Mouse (Mus musculus): Measurements from ENCODE around the gene Gfer. TPM values are rescaled to one million over a fixed set of nuclear protein-coding genes. Genes with fewer than 3 reads are reported as not detected.

Gene Gfer
- 10 to 100 TPM; 23.3 to 25.6 TPM for total RNA-seq (2021)

- peak; percentile 93 for DNase-seq
Measured at GRCm38 (mm10) chr17:24696011-24696697, at the start of gene Gfer, which contains the start of gene Noxo1. TSS of gene Gfer (minus strand) at chr17:24696156. TSS of gene Noxo1 (plus strand) at chr17:24696234.

GRCm38 (mm10) chr17:24744381-24744780 is 48.4 kb upstream of the Gfer start:
- no peak for DNase-seq

- no peak for DNase-seq
Measured at GRCm38 (mm10) chr17:24743896-24744295, 47.9 kb upstream of the Gfer start.

- no peak for DNase-seq
Measured at GRCm38 (mm10) chr17:24742307-24742706, 46.4 kb upstream of the Gfer start.

GRCm38 (mm10) chr17:24739926-24740325 is 44.0 kb upstream of the Gfer start:
- no peak for DNase-seq

- DNase-seq = no peak
Measured at GRCm38 (mm10) chr17:24738238-24738637, 42.3 kb upstream of the Gfer start.

- DNase-seq = no peak
Measured at GRCm38 (mm10) chr17:24737135-24737810, 41.3 kb upstream of the Gfer start.

- peak; percentile 96 for DNase-seq
Measured at GRCm38 (mm10) chr17:24736330-24737051, 40.5 kb upstream of the Gfer start, which contains the start of gene Msrb1. TSS of gene Msrb1 (plus strand) at chr17:24736642.

GRCm38 (mm10) chr17:24735446-24735845 is 39.5 kb upstream of the Gfer start:
- no peak for DNase-seq

GRCm38 (mm10) chr17:24734513-24734912 is 38.6 kb upstream of the Gfer start:
- no peak for DNase-seq

GRCm38 (mm10) chr17:24733434-24734050 is 37.6 kb upstream of the Gfer start:
- DNase-seq = no peak

GRCm38 (mm10) chr17:24732233-24732935 is 36.4 kb upstream of the Gfer start:
- peak; percentile 68 for DNase-seq

- DNase-seq = no peak
Measured at GRCm38 (mm10) chr17:24730787-24731186, 34.8 kb upstream of the Gfer start.

GRCm38 (mm10) chr17:24729067-24729466 is 33.1 kb upstream of the Gfer start:
- DNase-seq = peak; percentile 56

GRCm38 (mm10) chr17:24728184-24728583 is 32.2 kb upstream of the Gfer start:
- DNase-seq = no peak

- DNase-seq = peak; percentile 37
Measured at GRCm38 (mm10) chr17:24727618-24728017, 31.7 kb upstream of the Gfer start, which contains the start of gene Rpl3l. TSS of gene Rpl3l (plus strand) at chr17:24727820.

GRCm38 (mm10) chr17:24725637-24726390 is 29.9 kb upstream of the Gfer start:
- DNase-seq = no peak

GRCm38 (mm10) chr17:24724184-24724583 is 28.2 kb upstream of the Gfer start, which contains the start of gene Ndufb10:
TSS of gene Ndufb10 (minus strand) at chr17:24724478.
- DNase-seq = peak; percentile 99

- no peak for DNase-seq
Measured at GRCm38 (mm10) chr17:24723881-24724180, 27.9 kb upstream of the Gfer start.

GRCm38 (mm10) chr17:24723122-24723880 is 27.3 kb upstream of the Gfer start:
- DNase-seq = no peak

Measured in heart, postnatal 4 days (tissue).